In the genomic region with DNA sequence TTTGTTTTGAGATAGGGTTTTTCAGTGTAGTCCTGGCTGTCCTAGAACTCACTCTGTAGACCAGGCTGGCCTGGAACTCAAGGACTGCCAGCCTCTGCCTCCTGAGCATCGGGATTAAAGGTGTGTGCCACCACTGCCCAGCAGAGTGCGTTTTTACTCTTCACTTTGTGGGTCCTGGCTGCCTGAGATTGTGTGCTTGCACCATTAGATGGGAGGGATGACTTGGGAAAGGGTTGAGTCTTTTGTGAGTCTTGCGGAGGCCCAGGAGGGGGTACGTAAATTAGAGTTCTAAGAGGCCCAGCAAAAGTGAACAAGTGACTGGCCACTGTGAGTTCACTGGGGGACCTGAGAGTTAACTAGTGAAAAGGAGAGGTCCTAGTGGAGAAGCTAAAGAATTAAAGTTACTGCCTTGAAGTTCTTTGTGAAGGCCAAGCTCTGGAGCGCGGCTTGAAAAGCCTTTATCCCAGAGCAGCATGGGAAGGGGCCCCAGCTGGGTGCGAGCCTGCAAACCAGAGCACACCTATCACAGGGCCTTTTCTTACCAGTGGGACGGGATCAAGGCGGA, we compare ENCODE assay signal across 8 mouse cellular contexts. TPM values are rescaled to one million over a fixed set of nuclear protein-coding genes. Genes with fewer than 3 reads are reported as not detected.
DNase-seq lines count a peak whose midpoint lies in the region; ATAC-seq and TF ChIP-seq lines count a peak whose summit lies in the region.

No protein-coding gene starts in this region.

- TF ChIP-seq CTCF in G1E (IDR thresholded peaks at IDR 0.05; ENCODE audit: low read depth, low read length), result no peak
- 0 out of 2 replicates have a peak, but pooled peaks have one; percentile 3 for TF ChIP-seq CTCF in liver, embryonic 14.5 days (IDR thresholded peaks at IDR 0.05; ENCODE audit: low read depth)

- WGBS in heart, embryonic 15.5 days, result 16% methylated on average over 9 of the region's 9 CpGs
- WGBS in forebrain, embryonic 13.5 days, result 3% methylated on average over 9 of the region's 9 CpGs
- 22% methylated on average over 9 of the region's 9 CpGs for WGBS in liver, embryonic 14.5 days (ENCODE audit: insufficient replicate concordance)

- H3K27ac ChIP-seq in heart, embryonic 15.5 days, result peak overlapping the region; percentile 99
- peak overlapping the region; percentile 98 for H3K27ac ChIP-seq in forebrain, embryonic 13.5 days
- peak overlapping the region; percentile 68 for H3K27ac ChIP-seq in liver, embryonic 14.5 days

- H3K9ac ChIP-seq in heart, embryonic 15.5 days, result peak overlapping the region; percentile 63
- H3K9ac ChIP-seq in forebrain, embryonic 13.5 days, result peak overlapping the region; percentile 95
- H3K9ac ChIP-seq in liver, embryonic 14.5 days (replicated peaks), result peak overlapping the region; percentile 51

- intact Hi-C loops in heart, postnatal 36 days (cut with DNase I), result no loop called here

- H3K36me3 ChIP-seq in heart, embryonic 15.5 days, result no peaks in the 10 kb centered on the region
- peaks cover 21% of the 10 kb centered on the region for H3K36me3 ChIP-seq in G1E (replicated peaks)
- H3K36me3 ChIP-seq in forebrain, embryonic 13.5 days (ENCODE audit: poor library complexity, severe bottlenecking), result peaks cover 11% of the 10 kb centered on the region
- H3K36me3 ChIP-seq in liver, embryonic 14.5 days (replicated peaks; ENCODE audit: control insufficient read depth, insufficient read depth, low read depth), result no peaks in the 10 kb centered on the region; the same call in 1 of the 2 replicates

- H3K9me3 ChIP-seq in heart, embryonic 15.5 days (replicated peaks), result no peaks in the 10 kb centered on the region
- H3K9me3 ChIP-seq in G1E (replicated peaks), result no peaks in the 10 kb centered on the region
- H3K9me3 ChIP-seq in forebrain, embryonic 13.5 days (replicated peaks), result no peaks in the 10 kb centered on the region
- no peaks in the 10 kb centered on the region for H3K9me3 ChIP-seq in liver, embryonic 14.5 days (ENCODE audit: control insufficient read depth, low read length)

- H3K27me3 ChIP-seq in heart, embryonic 15.5 days, result no peaks in the 10 kb centered on the region
- no peaks in the 10 kb centered on the region for H3K27me3 ChIP-seq in G1E (ENCODE audit: insufficient read depth, low read length)
- no peaks in the 10 kb centered on the region for H3K27me3 ChIP-seq in forebrain, embryonic 13.5 days
- no peaks in the 10 kb centered on the region for H3K27me3 ChIP-seq in liver, embryonic 14.5 days (ENCODE audit: control insufficient read depth, insufficient read depth, low read length)

- peak overlapping the region; percentile 82 for H3K4me2 ChIP-seq in heart, embryonic 15.5 days
- H3K4me2 ChIP-seq in forebrain, embryonic 13.5 days, result peak overlapping the region; percentile 70
- peak overlapping the region; percentile 73 for H3K4me2 ChIP-seq in liver, embryonic 14.5 days (ENCODE audit: low read depth)

- no peak for TF ChIP-seq EP300 in liver, embryonic 14.5 days (IDR thresholded peaks at IDR 0.05; ENCODE audit: low read depth)

- no peak for DNase-seq in heart, postnatal 36 days
- DNase-seq in G1E (ENCODE audit: low spot score), result peak; percentile 64
- DNase-seq in liver, embryonic 14.5 days (ENCODE audit: low read depth in 3 of 3, low spot score in 3 of 3), result no peak
- no peak for DNase-seq in Muller cell, postnatal 12 days (ENCODE audit: inconsistent ontology term)
- no peak for DNase-seq in adrenal gland, adult 18-20 months (ENCODE audit: low spot score in 2 of 2)
- no peak for DNase-seq in adrenal gland, adult 8-10 months

- peak; percentile 16 for ATAC-seq in heart, embryonic 15.5 days (replicated peaks; ENCODE audit: insufficient number of reproducible peaks, insufficient read depth, low FRiP score, low read depth)
- peak; percentile 46; the same call in 1 of the 2 replicates for ATAC-seq in G1E (ENCODE audit: extremely low read depth, insufficient number of reproducible peaks, low FRiP score, poor library complexity, severe bottlenecking)
- ATAC-seq in forebrain, embryonic 13.5 days, result peak; percentile 62
- ATAC-seq in liver, embryonic 14.5 days (ENCODE audit: insufficient read depth), result peak; percentile 62

- peaks cover 24% of the 10 kb centered on the region for H3K4me1 ChIP-seq in heart, embryonic 15.5 days (replicated peaks)
- peaks cover 34% of the 10 kb centered on the region for H3K4me1 ChIP-seq in G1E (ENCODE audit: insufficient read depth, low read depth, low read length)
- peaks cover 27% of the 10 kb centered on the region for H3K4me1 ChIP-seq in forebrain, embryonic 13.5 days
- peaks cover 7 to 16% of the 10 kb centered on the region in 2 experiments for H3K4me1 ChIP-seq in liver, embryonic 14.5 days (replicated peaks; ENCODE audit: control insufficient read depth in 2 of 2, insufficient read depth in 2 of 2, low read length in 1 of 2)

- H3K4me3 ChIP-seq in heart, embryonic 15.5 days, result peak overlapping the region; percentile 90
- peak overlapping the region; percentile 83 for H3K4me3 ChIP-seq in G1E (ENCODE audit: low read depth, low read length)
- H3K4me3 ChIP-seq in forebrain, embryonic 13.5 days, result peak overlapping the region; percentile 76
- H3K4me3 ChIP-seq in liver, embryonic 14.5 days (ENCODE audit: insufficient read depth in 1 of 2, low read depth in 2 of 2, low read length in 2 of 2), result peak overlapping the region; percentile 63 to 75

RNA-seq across cellular contexts. Expression of gene Carm1, which starts 1.3 kb away (rescaled TPM):
- polyA plus RNA-seq in heart, embryonic 15.5 days (2015; fragmentation: Nextera tagmentation; extraction: Ambion mirVana), result 26.2 and 41.0 TPM in 2 replicates
- 10 to 100 TPM; 56.9 to 65.4 TPM for total RNA-seq in heart, postnatal 36 days (2021)
- total RNA-seq in G1E (2014; fragmentation: Nextera tagmentation) (71.9 and 79.5 TPM in 2 replicates), G1E (2017) (10.0 and 12.5 TPM in 2 replicates)
- polyA plus RNA-seq in G1E (2012), result 143 and 160 TPM in 2 replicates
- 28.5 and 29.9 TPM in 2 replicates for polyA plus RNA-seq in forebrain, embryonic 13.5 days (2015; fragmentation: Nextera tagmentation; extraction: Ambion mirVana)
- 25.6 and 26.4 TPM in 2 replicates for polyA plus RNA-seq in liver, embryonic 14.5 days (2012; rRNA removed)
- 13.6 and 17.1 TPM in 2 replicates for polyA plus RNA-seq in liver, embryonic 14.5 days (2014; fragmentation: Nextera tagmentation; extraction: Ambion mirVana)
- 10 to 100 TPM; 40.4 to 43.3 TPM for total RNA-seq in adrenal gland, adult 18-20 months (2021)
- total RNA-seq in adrenal gland, adult 8-10 months (2022), result 10 to 100 TPM; 37.7 to 59.2 (median 52.6) TPM

RNA-seq across cellular contexts. Expression of gene AB124611, which starts 19.5 kb away (rescaled TPM):
- 2.3 and 4.1 TPM in 2 replicates for polyA plus RNA-seq in heart, embryonic 15.5 days (2015; fragmentation: Nextera tagmentation; extraction: Ambion mirVana)
- total RNA-seq in heart, postnatal 36 days (2021), result 1 to 10 TPM; 1.8 to 2.0 TPM
- 1.1 and 2.9 TPM in 2 replicates for total RNA-seq in G1E (2014; fragmentation: Nextera tagmentation)
- 4.9 and 5.5 TPM in 2 replicates for total RNA-seq in G1E (2017)
- 2.4 and 2.6 TPM in 2 replicates for polyA plus RNA-seq in G1E (2012)
- 5.3 and 5.4 TPM in 2 replicates for polyA plus RNA-seq in forebrain, embryonic 13.5 days (2015; fragmentation: Nextera tagmentation; extraction: Ambion mirVana)
- 5.3 and 5.7 TPM in 2 replicates for polyA plus RNA-seq in liver, embryonic 14.5 days (2012; rRNA removed)
- polyA plus RNA-seq in liver, embryonic 14.5 days (2014; fragmentation: Nextera tagmentation; extraction: Ambion mirVana), result 2.1 and 2.3 TPM in 2 replicates
- 1 to 10 TPM; 1.5 to 4.3 TPM for total RNA-seq in adrenal gland, adult 18-20 months (2021)
- 1 to 10 TPM in 3 of 4 experiments, under 1 TPM in 1; 0.77 to 2.3 (median 1.6) TPM for total RNA-seq in adrenal gland, adult 8-10 months (2022)

RNA-seq across cellular contexts. Expression of gene Tmed1, which starts 35.4 kb away (rescaled TPM):
- polyA plus RNA-seq in heart, embryonic 15.5 days (2015; fragmentation: Nextera tagmentation; extraction: Ambion mirVana), result 78.8 and 92.6 TPM in 2 replicates
- 10 to 100 TPM; 44.9 to 46.9 TPM for total RNA-seq in heart, postnatal 36 days (2021)
- total RNA-seq in G1E (2014; fragmentation: Nextera tagmentation) (2.4 TPM in 1 of 2 replicates, not detected in the other), G1E (2017) (8.0 and 10.5 TPM in 2 replicates)
- polyA plus RNA-seq in G1E (2012), result 6.2 and 6.3 TPM in 2 replicates
- 59.2 and 69.3 TPM in 2 replicates for polyA plus RNA-seq in forebrain, embryonic 13.5 days (2015; fragmentation: Nextera tagmentation; extraction: Ambion mirVana)
- 14.8 and 16.3 TPM in 2 replicates for polyA plus RNA-seq in liver, embryonic 14.5 days (2012; rRNA removed)
- polyA plus RNA-seq in liver, embryonic 14.5 days (2014; fragmentation: Nextera tagmentation; extraction: Ambion mirVana), result 24.8 and 26.4 TPM in 2 replicates
- 10 to 100 TPM; 25.6 to 28.8 TPM for total RNA-seq in adrenal gland, adult 18-20 months (2021)
- 10 to 100 TPM; 33.2 to 41.1 (median 37.1) TPM for total RNA-seq in adrenal gland, adult 8-10 months (2022)

RNA-seq across cellular contexts. Expression of gene Timm29, which starts 47.1 kb away (rescaled TPM):
- polyA plus RNA-seq in heart, embryonic 15.5 days (2015; fragmentation: Nextera tagmentation; extraction: Ambion mirVana), result 26.1 and 29.8 TPM in 2 replicates
- 10 to 100 TPM; 59.8 TPM for total RNA-seq in heart, postnatal 36 days (2021)
- total RNA-seq in G1E (2014; fragmentation: Nextera tagmentation) (25.1 and 25.5 TPM in 2 replicates), G1E (2017) (30.7 and 35.9 TPM in 2 replicates)
- polyA plus RNA-seq in G1E (2012), result 18.3 and 20.0 TPM in 2 replicates
- 44.3 and 46.7 TPM in 2 replicates for polyA plus RNA-seq in forebrain, embryonic 13.5 days (2015; fragmentation: Nextera tagmentation; extraction: Ambion mirVana)
- polyA plus RNA-seq in liver, embryonic 14.5 days (2012; rRNA removed), result 14.6 and 15.3 TPM in 2 replicates
- 17.0 and 21.9 TPM in 2 replicates for polyA plus RNA-seq in liver, embryonic 14.5 days (2014; fragmentation: Nextera tagmentation; extraction: Ambion mirVana)
- 10 to 100 TPM; 51.4 to 64.4 TPM for total RNA-seq in adrenal gland, adult 18-20 months (2021)
- total RNA-seq in adrenal gland, adult 8-10 months (2022), result 10 to 100 TPM; 61.4 to 80.6 (median 69.3) TPM

RNA-seq across cellular contexts. Expression of gene Yipf2, which starts 47.2 kb away (rescaled TPM):
- polyA plus RNA-seq in heart, embryonic 15.5 days (2015; fragmentation: Nextera tagmentation; extraction: Ambion mirVana), result 12.0 and 16.5 TPM in 2 replicates
- total RNA-seq in heart, postnatal 36 days (2021), result 1 to 10 TPM; 7.3 to 8.0 TPM
- 6.8 and 8.5 TPM in 2 replicates for total RNA-seq in G1E (2014; fragmentation: Nextera tagmentation)
- 13.2 and 19.0 TPM in 2 replicates for total RNA-seq in G1E (2017)
- polyA plus RNA-seq in G1E (2012), result 4.7 and 5.1 TPM in 2 replicates
- 20.6 and 23.0 TPM in 2 replicates for polyA plus RNA-seq in forebrain, embryonic 13.5 days (2015; fragmentation: Nextera tagmentation; extraction: Ambion mirVana)
- 6.1 and 6.6 TPM in 2 replicates for polyA plus RNA-seq in liver, embryonic 14.5 days (2012; rRNA removed)
- 7.7 and 9.0 TPM in 2 replicates for polyA plus RNA-seq in liver, embryonic 14.5 days (2014; fragmentation: Nextera tagmentation; extraction: Ambion mirVana)
- total RNA-seq in adrenal gland, adult 18-20 months (2021), result 10 to 100 TPM; 20.1 to 24.1 TPM
- 10 to 100 TPM; 33.2 to 52.0 (median 44.1) TPM for total RNA-seq in adrenal gland, adult 8-10 months (2022)
